Mouse (Mus musculus) heart, embryonic 13.5 days (tissue): ENCODE data around the gene Hdac4. TPM values are rescaled to one million over a fixed set of nuclear protein-coding genes. Genes with fewer than 3 reads are reported as not detected.

Experiments
- ATAC-seq: fragments of 200-750 bp; cut with Nextera tagmentation; 2 replicates; pipeline ENCODE4 v1.8.0; 2017; ENCODE audit warnings: moderate TSS enrichment; ENCODE audit not compliant: insufficient number of reproducible peaks, low FRiP score, low TSS enrichment; ENCODE audit errors: extremely low read depth
- H3K27ac ChIP-seq: fragments of 300-500 bp; sonication (generic); replicated peaks from 2 replicates; pipeline ENCODE4 v1.5.1; 2015; ENCODE audit warnings: moderate library complexity, mild to moderate bottlenecking, inconsistent platforms
- H3K27me3 ChIP-seq: fragments of 300-500 bp; sonication (generic); replicated peaks from 2 replicates; pipeline ENCODE4 v1.6.1; 2015; ENCODE audit warnings: mild to moderate bottlenecking, inconsistent platforms
- H3K36me3 ChIP-seq: fragments of 300-500 bp; sonication (generic); 2 replicates; pipeline ENCODE4 v1.6.1; 2015; ENCODE audit warnings: mild to moderate bottlenecking, inconsistent platforms
- H3K4me1 ChIP-seq: fragments of 300-500 bp; sonication (generic); 2 replicates; pipeline ENCODE4 v1.6.1; 2015; ENCODE audit warnings: inconsistent platforms
- H3K4me2 ChIP-seq: fragments of 300-500 bp; sonication (generic); 2 replicates; pipeline ENCODE4 v1.6.1; 2015; ENCODE audit warnings: inconsistent platforms, mild to moderate bottlenecking, moderate library complexity
- H3K4me3 ChIP-seq: fragments of 300-500 bp; sonication (generic); 2 replicates; pipeline ENCODE4 v1.5.1; 2015; ENCODE audit warnings: moderate library complexity, mild to moderate bottlenecking, inconsistent platforms
- H3K9ac ChIP-seq: fragments of 300-500 bp; sonication (generic); 2 replicates; pipeline ENCODE4 v1.6.1; 2015; ENCODE audit warnings: inconsistent platforms, mild to moderate bottlenecking, moderate library complexity
- H3K9me3 ChIP-seq: fragments of 300-500 bp; sonication (generic); 2 replicates; pipeline ENCODE4 v1.6.1; 2016; ENCODE audit warnings: inconsistent platforms
- WGBS: fragments of 180-500 bp; shearing (Covaris S2); methylation state at CpG from one replicate; pipeline ENCODE4 v1.1.7; 2015; ENCODE audit warnings: mixed read lengths; 5-methylcytosine and 5-hydroxymethylcytosine counted together
- polyA plus RNA-seq: library from polyadenylated mRNA; unstranded; fragments of >200 nt; fragmentation: Nextera tagmentation; extraction: Ambion mirVana; gene quantifications from 2 replicates; pipeline ENCODE4 v1.2.1, GENCODE M21; 2015

Hdac4 gene
- polyA plus RNA-seq, 1 experiment from 2014 or later, result 8.4 TPM

DNA sequence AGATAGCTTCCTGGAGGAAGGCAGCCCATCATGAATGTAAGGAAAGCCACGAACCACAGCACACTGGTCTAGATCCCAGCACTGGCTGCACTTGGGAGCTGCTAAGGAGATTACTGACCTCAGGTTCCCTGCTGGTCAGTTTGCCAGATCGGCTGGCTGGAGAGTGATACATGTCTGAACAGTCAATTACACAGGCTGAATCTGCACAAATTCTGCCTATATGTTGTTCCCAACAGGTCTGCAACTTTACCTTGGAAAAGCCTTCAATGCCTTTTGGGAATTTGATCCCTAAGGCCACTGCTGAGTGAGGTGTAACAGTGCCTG is 189.9 kb downstream of the Hdac4 start:
- H3K27ac ChIP-seq, result no peak overlapping the region
- WGBS, result 67% methylated on average over 2 of the region's 2 CpGs
- no peak overlapping the region for H3K4me3 ChIP-seq
- H3K9ac ChIP-seq, result no peak overlapping the region
- peaks cover 11% of the 10 kb centered on the region; the same call in 1 of the 2 replicates for H3K4me1 ChIP-seq
- peaks cover 18% of the 10 kb centered on the region for H3K36me3 ChIP-seq
- ATAC-seq, result no peak
- no peaks in the 10 kb centered on the region for H3K27me3 ChIP-seq
- no peak overlapping the region for H3K4me2 ChIP-seq
- no peaks in the 10 kb centered on the region for H3K9me3 ChIP-seq

DNA sequence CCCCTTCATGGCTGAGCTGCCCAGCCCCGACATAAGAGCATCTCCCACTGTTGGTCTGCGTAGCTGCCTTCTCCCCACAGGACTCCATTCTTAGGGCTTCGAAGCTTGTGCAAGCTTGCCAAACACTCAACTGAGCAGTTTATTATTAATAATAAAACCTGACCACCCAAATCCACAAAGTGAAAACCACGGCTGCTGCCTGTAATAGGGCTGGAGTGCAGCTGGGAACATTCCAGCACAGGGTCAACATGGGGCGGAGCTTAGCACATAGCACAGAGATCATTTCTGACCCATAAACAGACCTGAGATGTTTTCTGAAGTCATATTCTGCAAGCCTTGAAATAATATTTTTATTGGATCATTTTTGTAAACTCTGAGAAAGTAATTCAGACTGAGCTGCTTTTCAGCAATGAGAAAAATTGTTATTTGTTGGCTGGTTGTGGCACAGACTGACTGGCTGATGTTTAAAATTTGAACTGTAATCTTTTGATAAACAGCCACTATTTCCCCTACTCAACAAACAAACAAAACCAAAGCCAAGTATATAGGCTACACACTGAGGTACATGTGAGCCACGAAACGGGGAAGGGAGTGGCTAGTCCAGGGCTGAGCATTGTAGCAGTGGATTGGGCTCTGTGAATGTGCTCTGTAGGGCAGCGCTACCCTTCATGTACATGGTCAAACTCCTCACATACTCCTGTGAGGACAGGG is 190.4 kb downstream of the Hdac4 start:
- Histone ChIP-seq H3K27me3 (no peaks in the 10 kb centered on the region), H3K36me3 (peaks cover 22% of the 10 kb centered on the region), H3K9ac (no peak overlapping the region), H3K4me1 (peaks cover 11% of the 10 kb centered on the region; the same call in 1 of the 2 replicates), H3K27ac (no peak overlapping the region), H3K9me3 (no peaks in the 10 kb centered on the region), H3K4me3 (no peak overlapping the region), H3K4me2 (no peak overlapping the region)
- 73% methylated on average over 8 of the region's 8 CpGs for WGBS
- no peak for ATAC-seq

DNA sequence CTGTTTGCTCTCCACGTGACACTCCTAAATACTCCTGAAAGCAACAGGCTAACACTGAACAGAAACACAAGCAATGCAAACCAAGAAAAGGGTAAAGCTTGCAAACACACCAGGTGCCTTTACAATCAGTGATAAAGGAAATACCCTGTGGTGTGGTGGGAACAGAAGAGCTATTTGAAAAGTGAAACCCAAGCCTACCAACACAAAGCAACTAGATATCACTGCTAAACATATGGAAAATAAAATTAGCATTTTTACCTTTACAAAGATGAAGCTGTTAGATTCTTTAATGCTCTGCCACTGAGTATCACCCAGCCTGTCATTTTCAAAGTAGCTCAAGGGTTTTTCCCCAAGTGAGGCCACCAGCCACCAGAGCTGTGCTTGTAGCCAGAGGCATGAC is 191.4 kb downstream of the Hdac4 start:
- no peak for ATAC-seq
- Histone ChIP-seq H3K4me3 (no peak overlapping the region), H3K9ac (no peak overlapping the region), H3K4me2 (no peak overlapping the region), H3K36me3 (peaks cover 21% of the 10 kb centered on the region; the same call in 1 of the 2 replicates), H3K27ac (no peak overlapping the region), H3K4me1 (peaks cover 11% of the 10 kb centered on the region; the same call in 1 of the 2 replicates), H3K27me3 (no peaks in the 10 kb centered on the region), H3K9me3 (no peaks in the 10 kb centered on the region)
- WGBS, result 71% methylated on average over 1 of the region's 1 CpGs

DNA sequence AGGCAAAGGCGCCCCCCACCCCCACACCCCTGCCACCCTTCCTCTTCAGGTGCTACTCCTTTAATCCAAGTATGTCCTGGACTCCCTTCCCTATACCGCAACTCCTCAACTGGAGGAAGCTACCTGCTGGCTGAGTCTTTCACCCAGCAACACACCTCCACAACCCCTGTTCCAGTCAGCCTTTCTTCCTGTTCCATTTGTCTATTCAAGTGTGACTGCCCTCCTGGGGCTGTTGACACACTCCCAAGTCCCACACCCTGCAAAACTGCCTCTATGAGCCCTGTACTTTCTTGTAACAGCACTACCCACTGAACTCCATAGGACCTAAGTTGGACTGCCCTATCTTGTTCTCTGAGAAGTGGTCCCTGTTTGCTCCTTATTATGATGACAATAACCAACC is 195.3 kb downstream of the Hdac4 start:
- Histone ChIP-seq H3K4me3 (no peak overlapping the region), H3K9me3 (no peaks in the 10 kb centered on the region), H3K9ac (no peak overlapping the region), H3K27me3 (no peaks in the 10 kb centered on the region), H3K36me3 (peaks cover 43% of the 10 kb centered on the region), H3K4me1 (peaks cover 9% of the 10 kb centered on the region; the same call in 1 of the 2 replicates), H3K27ac (no peak overlapping the region), H3K4me2 (no peak overlapping the region)
- no peak for ATAC-seq
- WGBS, result 82% methylated on average over 2 of the region's 2 CpGs

DNA sequence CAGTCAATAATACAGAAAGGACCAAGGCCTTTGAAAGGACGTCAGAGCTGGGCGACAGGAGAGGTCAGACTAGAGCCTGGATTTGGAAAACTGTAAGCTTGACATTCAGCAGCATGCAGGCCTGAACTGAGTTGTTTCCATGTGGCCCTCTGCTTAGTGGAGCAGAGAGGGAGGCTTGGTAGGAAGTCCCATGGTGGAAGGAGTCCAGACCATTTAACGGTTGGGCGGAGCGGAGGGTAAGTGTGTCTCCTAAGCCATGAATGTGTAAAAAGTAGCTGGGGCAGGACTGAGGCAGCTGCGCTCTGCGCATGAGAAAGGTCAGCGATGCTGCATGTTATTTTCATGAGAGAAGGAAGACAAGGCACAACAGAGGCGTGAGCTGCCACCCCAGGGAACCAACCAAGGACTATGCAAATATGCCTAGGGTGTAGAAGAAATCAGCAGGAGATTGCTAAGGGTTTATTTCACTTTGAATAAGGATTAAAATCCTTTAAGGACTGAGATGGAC is 201.8 kb downstream of the Hdac4 start:
- Histone ChIP-seq H3K4me2 (no peak overlapping the region), H3K36me3 (peaks cover 81% of the 10 kb centered on the region), H3K27me3 (no peaks in the 10 kb centered on the region), H3K4me3 (no peak overlapping the region), H3K9ac (no peak overlapping the region), H3K27ac (no peak overlapping the region), H3K4me1 (no peaks in the 10 kb centered on the region), H3K9me3 (no peaks in the 10 kb centered on the region)
- ATAC-seq, result no peak
- 79% methylated on average over 9 of the region's 9 CpGs for WGBS

DNA sequence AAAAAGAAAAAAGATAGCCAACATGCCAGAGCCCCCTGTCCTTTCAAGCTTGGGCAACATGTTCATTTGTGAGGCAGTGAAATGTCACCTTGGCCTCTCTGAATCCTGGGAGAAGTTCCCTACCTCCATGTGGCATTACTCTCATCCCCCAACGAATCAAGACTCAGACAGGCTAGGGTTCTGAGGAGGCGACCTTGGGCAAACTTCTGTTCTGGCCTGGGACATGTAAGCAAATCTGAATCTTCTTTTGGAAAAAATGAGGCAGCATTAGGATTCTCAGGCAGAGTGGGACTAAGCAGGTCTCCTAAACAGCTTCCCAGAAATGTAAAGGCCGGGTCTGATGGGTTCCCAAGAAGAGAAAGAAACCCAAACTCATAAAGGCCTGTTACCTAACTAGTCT is 202.8 kb downstream of the Hdac4 start:
- Histone ChIP-seq H3K4me2 (no peak overlapping the region), H3K9me3 (no peaks in the 10 kb centered on the region), H3K27ac (no peak overlapping the region), H3K4me1 (0 out of 2 replicates have a peak, but pooled peaks cover under 1% of the 10 kb centered on the region), H3K9ac (no peak overlapping the region), H3K27me3 (no peaks in the 10 kb centered on the region), H3K36me3 (peaks cover 80% of the 10 kb centered on the region), H3K4me3 (no peak overlapping the region)
- ATAC-seq, result no peak
- WGBS, result 74% methylated on average over 3 of the region's 3 CpGs

DNA sequence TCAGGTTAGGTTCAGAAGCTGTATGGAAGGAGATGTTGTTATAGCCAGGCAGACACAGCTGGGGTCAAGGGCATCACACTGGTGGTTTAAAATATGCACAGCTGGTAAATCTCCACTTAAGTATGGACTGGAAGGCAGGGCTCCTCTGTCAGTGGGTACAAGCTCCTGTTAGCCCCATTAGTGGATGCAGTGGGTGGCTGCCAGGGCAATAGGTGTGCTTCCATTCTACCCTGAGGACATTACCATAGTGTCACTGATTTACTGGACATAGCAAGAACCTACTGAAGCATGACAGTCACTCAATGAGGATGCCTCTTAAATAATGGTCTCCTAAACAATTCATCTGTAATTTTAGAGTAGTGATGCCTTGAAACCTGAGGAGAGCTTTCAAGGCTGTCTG is 203.9 kb downstream of the Hdac4 start:
- no peak for ATAC-seq
- H3K4me1 ChIP-seq, result 0 out of 2 replicates have a peak, but pooled peaks cover 4% of the 10 kb centered on the region
- no peak overlapping the region for H3K27ac ChIP-seq
- no peak overlapping the region for H3K4me3 ChIP-seq
- H3K36me3 ChIP-seq, result peaks cover 85% of the 10 kb centered on the region
- H3K9ac ChIP-seq, result no peak overlapping the region
- no peaks in the 10 kb centered on the region for H3K27me3 ChIP-seq
- H3K4me2 ChIP-seq, result no peak overlapping the region
- H3K9me3 ChIP-seq, result no peaks in the 10 kb centered on the region

DNA sequence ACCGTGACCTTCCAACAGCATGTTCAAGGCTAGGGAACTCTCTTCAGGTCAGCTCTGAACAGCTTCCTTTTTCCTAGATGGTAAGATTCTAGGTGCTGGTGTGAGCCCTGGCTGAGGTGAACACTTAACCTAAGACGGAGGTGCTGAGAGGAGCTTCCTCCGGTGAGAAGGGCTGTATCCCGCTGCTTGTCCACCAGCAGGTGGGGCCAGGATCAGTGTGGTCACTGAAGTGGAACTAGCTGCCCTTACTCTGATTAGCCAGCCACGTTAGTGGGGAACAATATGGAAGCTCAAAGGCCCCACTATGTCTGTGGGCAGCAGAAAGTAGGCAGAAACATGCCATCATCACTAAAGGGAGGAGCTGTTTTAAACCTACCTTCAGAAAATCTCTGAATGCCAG is 204.6 kb downstream of the Hdac4 start:
- H3K27ac ChIP-seq, result no peak overlapping the region
- no peak overlapping the region for H3K4me2 ChIP-seq
- no peak overlapping the region for H3K4me3 ChIP-seq
- H3K9ac ChIP-seq, result no peak overlapping the region
- ATAC-seq, result no peak
- 0 out of 2 replicates have a peak, but pooled peaks cover 4% of the 10 kb centered on the region for H3K4me1 ChIP-seq
- peaks cover 85% of the 10 kb centered on the region for H3K36me3 ChIP-seq
- no peaks in the 10 kb centered on the region for H3K9me3 ChIP-seq
- 84% methylated on average over 5 of the region's 5 CpGs for WGBS
- no peaks in the 10 kb centered on the region for H3K27me3 ChIP-seq

DNA sequence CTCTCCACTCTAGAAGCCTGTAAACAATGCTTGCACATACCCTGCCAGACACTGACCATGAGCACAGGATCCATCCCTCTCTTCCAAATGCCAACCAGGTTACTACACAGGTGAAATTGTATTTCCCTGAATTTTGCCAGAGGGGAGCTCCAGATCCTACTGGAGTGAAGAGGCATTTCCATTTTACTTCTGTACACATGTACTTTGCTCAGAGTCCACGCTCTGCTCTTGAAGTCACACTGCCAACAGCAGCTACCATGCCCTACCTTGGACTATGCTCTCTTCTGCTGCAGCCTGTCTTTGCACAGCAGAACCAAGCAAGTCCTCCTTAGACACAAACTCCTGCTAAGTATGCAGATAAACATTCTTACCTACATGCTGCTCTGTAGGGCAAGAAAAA is 206.6 kb downstream of the Hdac4 start:
- Histone ChIP-seq H3K9ac (no peak overlapping the region), H3K4me3 (no peak overlapping the region), H3K4me2 (no peak overlapping the region), H3K9me3 (no peaks in the 10 kb centered on the region), H3K27ac (no peak overlapping the region), H3K27me3 (no peaks in the 10 kb centered on the region), H3K36me3 (peaks cover 85% of the 10 kb centered on the region), H3K4me1 (0 out of 2 replicates have a peak, but pooled peaks cover 4% of the 10 kb centered on the region)
- 94% methylated on average over 1 of the region's 1 CpGs for WGBS
- ATAC-seq, result no peak

DNA sequence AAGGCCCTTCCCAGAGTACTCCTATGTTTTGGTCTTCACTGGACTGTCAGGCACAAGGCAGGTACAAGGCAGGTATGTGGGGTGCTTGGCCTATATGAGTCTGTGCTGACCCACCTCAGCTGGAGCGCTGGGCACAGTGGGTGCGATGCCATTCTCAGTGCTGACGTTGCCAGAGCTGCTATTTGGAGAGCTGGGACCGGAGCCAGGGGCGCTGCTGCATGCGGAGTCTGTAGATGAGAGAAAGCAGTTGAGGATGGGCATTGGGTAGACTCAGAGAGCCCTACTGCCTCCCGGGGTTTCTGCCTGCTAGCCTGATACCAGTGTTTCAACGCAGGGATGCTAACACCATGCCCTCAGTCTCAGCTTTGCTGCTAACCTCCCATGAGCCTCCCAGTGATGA is 208.1 kb downstream of the Hdac4 start:
- Histone ChIP-seq H3K4me2 (no peak overlapping the region), H3K4me3 (no peak overlapping the region), H3K9ac (no peak overlapping the region), H3K27ac (no peak overlapping the region), H3K9me3 (no peaks in the 10 kb centered on the region), H3K4me1 (0 out of 2 replicates have a peak, but pooled peaks cover 4% of the 10 kb centered on the region), H3K27me3 (no peaks in the 10 kb centered on the region), H3K36me3 (peaks cover 88% of the 10 kb centered on the region)
- ATAC-seq, result no peak
- 81% methylated on average over 8 of the region's 8 CpGs for WGBS

DNA sequence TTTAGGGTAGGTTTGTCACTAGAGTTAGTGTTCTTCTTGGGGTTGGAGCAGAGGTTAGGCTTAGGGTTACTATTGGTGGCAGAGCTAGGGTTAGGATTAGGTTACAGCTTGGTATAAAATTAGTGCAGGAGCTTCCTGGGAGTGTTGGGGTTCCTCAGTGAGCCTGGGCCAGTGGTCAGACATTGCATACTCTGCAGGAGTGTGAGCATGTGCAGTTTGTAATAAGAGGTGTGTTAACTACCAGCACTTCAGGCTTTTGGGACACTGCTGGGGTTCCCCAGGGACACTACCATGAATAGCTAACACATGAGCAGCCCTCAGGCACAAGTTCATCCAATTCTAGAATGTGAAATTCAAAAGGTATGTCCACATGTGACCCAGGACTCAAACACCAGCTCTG is 209.7 kb downstream of the Hdac4 start:
- H3K27me3 ChIP-seq, result no peaks in the 10 kb centered on the region
- no peak overlapping the region for H3K4me3 ChIP-seq
- H3K9ac ChIP-seq, result no peak overlapping the region
- H3K9me3 ChIP-seq, result no peaks in the 10 kb centered on the region
- peaks cover 13% of the 10 kb centered on the region; the same call in 1 of the 2 replicates for H3K4me1 ChIP-seq
- ATAC-seq, result no peak
- peaks cover 80% of the 10 kb centered on the region for H3K36me3 ChIP-seq
- no peak overlapping the region for H3K4me2 ChIP-seq
- no peak overlapping the region for H3K27ac ChIP-seq

DNA sequence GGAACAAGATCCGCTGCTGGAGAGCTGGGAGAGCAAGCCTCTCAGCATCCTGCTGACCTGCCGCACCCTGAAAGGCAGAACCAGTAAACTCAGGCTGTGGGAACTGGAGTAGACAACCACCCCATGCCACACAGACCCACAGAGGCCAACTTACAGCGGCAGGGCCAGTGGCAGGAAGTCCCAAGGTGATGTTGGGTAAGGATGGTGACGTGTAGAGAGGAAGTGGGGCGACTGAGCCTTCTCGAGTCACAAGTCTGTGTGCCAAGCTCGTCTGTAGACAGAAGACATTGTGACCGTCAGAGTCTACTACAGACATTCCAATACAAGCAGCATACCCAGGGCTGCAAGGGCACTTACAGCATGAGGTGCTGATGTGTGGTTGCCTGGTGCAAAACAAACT is 211.0 kb downstream of the Hdac4 start:
- ATAC-seq, result no peak
- WGBS, result 75% methylated on average over 8 of the region's 8 CpGs
- H3K9me3 ChIP-seq, result no peaks in the 10 kb centered on the region
- H3K27me3 ChIP-seq, result no peaks in the 10 kb centered on the region
- H3K27ac ChIP-seq, result no peak overlapping the region
- no peak overlapping the region for H3K4me3 ChIP-seq
- peaks cover 77% of the 10 kb centered on the region for H3K36me3 ChIP-seq
- peaks cover 13% of the 10 kb centered on the region; the same call in 1 of the 2 replicates for H3K4me1 ChIP-seq
- H3K9ac ChIP-seq, result no peak overlapping the region
- no peak overlapping the region for H3K4me2 ChIP-seq
